Mouse (Mus musculus): ENCODE data around the gene Rgs6.

GRCm38 (mm10) chr12:83128606-83129005 is 540.5 kb downstream of the Rgs6 start:
- TF ChIP-seq CTCF (conservative IDR thresholded peaks at IDR 0.05; ENCODE audit: insufficient read depth, insufficient read length, low read depth, low read length) (no peak), POLR2A (IDR thresholded peaks at IDR 0.05; ENCODE audit: low read depth, low read length) (no peak)

Data from kidney, adult 2 months (tissue).